Mouse (Mus musculus) limb, embryonic 13.5 days (tissue): ENCODE measurements around the gene Gm9040. TPM values are rescaled to one million over a fixed set of nuclear protein-coding genes. Genes with fewer than 3 reads are reported as not detected.
"Not testable (repeated sequence)": the region's sequence is repeated elsewhere in the genome, so short reads cannot be mapped to it uniquely, and the experiment has no call there.

ENCODE experiments used
- ATAC-seq: fragments of 200-750 bp; cut with Nextera tagmentation; 2 replicates; pipeline ENCODE4 v1.8.0; 2017; ENCODE audit warnings: low read depth, moderate number of reproducible peaks, moderate TSS enrichment; ENCODE audit not compliant: low FRiP score
- H3K27ac ChIP-seq: fragments of 300-500 bp; sonication (generic); 2 replicates; pipeline ENCODE4 v1.5.1; 2015; ENCODE audit warnings: inconsistent platforms, mild to moderate bottlenecking, moderate library complexity
- H3K27me3 ChIP-seq: fragments of 300-500 bp; sonication (generic); 2 replicates; pipeline ENCODE4 v1.6.1; 2015; ENCODE audit warnings: mild to moderate bottlenecking, inconsistent platforms
- H3K36me3 ChIP-seq: fragments of 300-500 bp; sonication (generic); 2 replicates; pipeline ENCODE4 v1.6.1; 2015; ENCODE audit warnings: inconsistent platforms, mild to moderate bottlenecking, moderate library complexity
- H3K4me1 ChIP-seq: fragments of 300-500 bp; sonication (generic); 2 replicates; pipeline ENCODE4 v1.6.1; 2015; ENCODE audit warnings: inconsistent platforms
- H3K4me2 ChIP-seq: fragments of 300-500 bp; sonication (generic); replicated peaks from 2 replicates; pipeline ENCODE4 v1.6.1; 2015; ENCODE audit warnings: inconsistent platforms, mild to moderate bottlenecking, moderate library complexity
- H3K4me3 ChIP-seq: fragments of 300-500 bp; sonication (generic); 2 replicates; pipeline ENCODE4 v1.5.1; 2015; ENCODE audit warnings: moderate library complexity, mild to moderate bottlenecking, inconsistent platforms
- H3K9ac ChIP-seq: fragments of 300-500 bp; sonication (generic); 2 replicates; pipeline ENCODE4 v1.6.1; 2015; ENCODE audit warnings: mild to moderate bottlenecking, inconsistent platforms
- H3K9me3 ChIP-seq: fragments of 300-500 bp; sonication (generic); 2 replicates; pipeline ENCODE4 v1.6.1; 2016; ENCODE audit warnings: inconsistent platforms
- WGBS: fragments of 180-500 bp; shearing (Covaris S2); methylation state at CpG from one replicate; pipeline ENCODE4 v1.1.7; 2015; 5-methylcytosine and 5-hydroxymethylcytosine counted together
- polyA plus RNA-seq: library from polyadenylated mRNA; unstranded; fragments of >200 nt; fragmentation: Nextera tagmentation; extraction: Ambion mirVana; gene quantifications from 2 replicates; pipeline ENCODE4 v1.2.1, GENCODE M21; 2015

Gm9040 gene
- polyA plus RNA-seq, 1 experiment from 2014 or later = not detected

DNA sequence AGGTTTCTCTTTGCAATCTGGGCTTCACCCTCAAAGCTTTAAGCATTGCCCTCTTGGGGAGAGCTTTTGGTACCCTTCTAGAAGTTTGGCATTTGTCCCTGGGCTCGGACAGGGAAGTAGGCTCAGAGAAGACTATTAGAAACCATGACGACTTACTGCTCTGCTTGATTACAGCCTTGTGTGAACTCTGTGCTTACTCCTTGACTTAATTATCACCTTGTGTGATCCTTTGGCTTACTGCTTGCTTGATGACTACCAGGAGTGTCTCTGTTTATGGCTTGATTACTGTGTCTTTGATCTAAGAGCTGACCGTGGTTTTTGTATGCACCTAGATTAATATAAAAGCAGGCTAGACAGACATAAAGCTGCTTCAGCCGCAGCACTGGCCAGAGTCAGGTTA, 48.7 kb downstream of the Gm9040 start:
- not testable (repeated sequence) for H3K27ac ChIP-seq, H3K4me1 ChIP-seq, ATAC-seq, H3K27me3 ChIP-seq, H3K4me2 ChIP-seq, H3K9ac ChIP-seq, H3K9me3 ChIP-seq, H3K36me3 ChIP-seq, H3K4me3 ChIP-seq
- no CpG with 5 or more reads among the region's 4 CpGs for WGBS

Other genes with a start within 250 kb of the Gm9040 start
- 37.6 and 38.9 TPM in 2 replicates for gene Mdm1, start 185.2 kb downstream of the Gm9040 start, polyA plus RNA-seq
- gene Il22, start 122.0 kb downstream of the Gm9040 start, polyA plus RNA-seq = not detected in 2 replicates
- 0.06 TPM in 1 of 2 replicates, not detected in the other for gene Gm32717, start 86.2 kb downstream of the Gm9040 start, polyA plus RNA-seq
- gene Gm32802, start 68.3 kb downstream of the Gm9040 start, polyA plus RNA-seq = 0.06 TPM in 1 of 2 replicates, not detected in the other
- not detected in 2 replicates for gene Iltifb, start 31.9 kb downstream of the Gm9040 start, polyA plus RNA-seq
- gene Gm9044, start 5.4 kb upstream of the Gm9040 start, polyA plus RNA-seq = not detected in 2 replicates
- gene Gm9045, start 10.9 kb upstream of the Gm9040 start, polyA plus RNA-seq = 0.09 and 0.11 TPM in 2 replicates
- not detected in 2 replicates for gene Gm9046, start 16.3 kb upstream of the Gm9040 start, polyA plus RNA-seq
- gene Gm9048, start 21.7 kb upstream of the Gm9040 start, polyA plus RNA-seq = not detected in 2 replicates
- 0.09 and 0.11 TPM in 2 replicates for gene Gm9049, start 27.1 kb upstream of the Gm9040 start, polyA plus RNA-seq
- gene Ifng, start 114.1 kb upstream of the Gm9040 start, polyA plus RNA-seq = not detected in 2 replicates